Mouse (Mus musculus): Measurements from ENCODE around the gene Pold2. TPM values are rescaled to one million over a fixed set of nuclear protein-coding genes. Genes with fewer than 3 reads are reported as not detected.

Gene Pold2
- polyA plus RNA-seq, 1 experiment from 2014 or later = 72.1 TPM

Other genes with a start within 250 kb of the Pold2 start
- gene Mrps24, start 162.6 kb downstream of the Pold2 start, polyA plus RNA-seq (2015; fragmentation: Nextera tagmentation; extraction: Ambion mirVana) = 168 and 171 TPM in 2 replicates
- 35.2 TPM in 2 replicates for gene Urgcp, start 115.9 kb downstream of the Pold2 start, polyA plus RNA-seq (2015; fragmentation: Nextera tagmentation; extraction: Ambion mirVana)
- gene Dbnl, start 89.8 kb downstream of the Pold2 start, polyA plus RNA-seq (2015; fragmentation: Nextera tagmentation; extraction: Ambion mirVana) = 139 and 141 TPM in 2 replicates
- gene Pgam2, start 74.6 kb downstream of the Pold2 start, polyA plus RNA-seq (2015; fragmentation: Nextera tagmentation; extraction: Ambion mirVana) = 1.9 and 2.4 TPM in 2 replicates
- gene Polm, start 40.3 kb downstream of the Pold2 start, polyA plus RNA-seq (2015; fragmentation: Nextera tagmentation; extraction: Ambion mirVana) = 8.7 and 8.8 TPM in 2 replicates
- gene Aebp1, start 16.3 kb downstream of the Pold2 start, polyA plus RNA-seq (2015; fragmentation: Nextera tagmentation; extraction: Ambion mirVana) = 12.6 and 18.5 TPM in 2 replicates
- gene Myl7, start 20.5 kb upstream of the Pold2 start, polyA plus RNA-seq (2015; fragmentation: Nextera tagmentation; extraction: Ambion mirVana) = not detected in 2 replicates
- 5.5 and 8.2 TPM in 2 replicates for gene Gck, start 71.8 kb upstream of the Pold2 start, polyA plus RNA-seq (2015; fragmentation: Nextera tagmentation; extraction: Ambion mirVana)
- 93.4 and 111 TPM in 2 replicates for gene Ykt6, start 77.4 kb upstream of the Pold2 start, polyA plus RNA-seq (2015; fragmentation: Nextera tagmentation; extraction: Ambion mirVana)
- 163 and 171 TPM in 2 replicates for gene Camk2b, start 188.1 kb upstream of the Pold2 start, polyA plus RNA-seq (2015; fragmentation: Nextera tagmentation; extraction: Ambion mirVana)

Measured in forebrain, embryonic 16.5 days (tissue).